Mouse (Mus musculus): ENCODE data around the gene Teddm3.
"Not testable (repeated sequence)": the region's sequence is repeated elsewhere in the genome, so short reads cannot be mapped to it uniquely, and the experiment has no call there.

Teddm3 gene

DNA sequence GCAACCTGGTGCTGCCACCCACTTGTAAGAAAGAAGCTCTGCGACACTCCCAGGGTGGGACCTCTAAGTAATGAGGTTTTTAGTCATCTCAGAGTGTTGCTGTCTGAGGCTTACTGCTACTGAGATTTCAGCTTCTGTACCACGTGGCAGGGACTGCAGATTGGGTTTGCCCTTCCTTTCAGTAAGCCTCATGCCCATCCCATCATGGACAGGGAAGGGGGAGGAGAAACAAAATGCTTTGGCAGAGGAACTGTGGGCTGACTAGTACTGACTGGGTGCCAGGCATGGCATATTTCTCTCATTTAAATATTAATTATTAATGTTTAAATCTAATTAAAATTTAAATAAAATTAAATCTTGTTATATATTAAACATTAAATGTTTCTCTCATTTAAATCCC, at the start of gene Teddm3:
Teddm3 (minus strand) TSS at position 101 of the 400 bp plus-strand sequence.
- DNase-seq (ENCODE audit: low read depth, low spot score) = not testable (repeated sequence)

GRCm38 (mm10) chr16:21202731-21203130, 48.9 kb upstream of the Teddm3 start:
- DNase-seq (ENCODE audit: low read depth, low spot score) = no peak

- DNase-seq (ENCODE audit: low read depth, low spot score) = no peak
Observed at GRCm38 (mm10) chr16:21199426-21199825, 45.6 kb upstream of the Teddm3 start.

DNA sequence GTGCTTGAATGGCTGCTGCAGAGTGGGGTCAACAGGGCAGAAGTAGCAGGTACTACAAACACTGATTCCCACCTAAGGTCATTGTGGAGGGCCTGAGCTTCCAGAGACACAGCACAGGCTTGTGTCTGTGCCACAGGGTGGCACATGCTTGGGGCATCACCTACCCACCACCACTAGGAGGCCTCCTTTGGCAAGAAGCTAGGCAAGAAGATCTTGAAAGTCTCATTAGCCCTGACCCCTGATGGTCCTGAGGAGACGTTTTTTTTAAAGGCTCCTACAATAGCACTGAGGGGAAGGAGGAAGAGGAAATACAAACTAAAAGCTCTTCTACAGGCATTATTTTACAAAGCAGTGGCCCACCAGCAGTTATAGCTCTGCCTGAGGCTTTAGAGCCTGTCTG, 44.7 kb upstream of the Teddm3 start:
- peak; percentile 67 for DNase-seq (ENCODE audit: low read depth, low spot score)

GRCm38 (mm10) chr16:21198006-21198405, 44.2 kb upstream of the Teddm3 start:
- no peak for DNase-seq (ENCODE audit: low read depth, low spot score)

- no peak for DNase-seq (ENCODE audit: low read depth, low spot score)
Observed at GRCm38 (mm10) chr16:21197542-21197941, 43.7 kb upstream of the Teddm3 start.

DNA sequence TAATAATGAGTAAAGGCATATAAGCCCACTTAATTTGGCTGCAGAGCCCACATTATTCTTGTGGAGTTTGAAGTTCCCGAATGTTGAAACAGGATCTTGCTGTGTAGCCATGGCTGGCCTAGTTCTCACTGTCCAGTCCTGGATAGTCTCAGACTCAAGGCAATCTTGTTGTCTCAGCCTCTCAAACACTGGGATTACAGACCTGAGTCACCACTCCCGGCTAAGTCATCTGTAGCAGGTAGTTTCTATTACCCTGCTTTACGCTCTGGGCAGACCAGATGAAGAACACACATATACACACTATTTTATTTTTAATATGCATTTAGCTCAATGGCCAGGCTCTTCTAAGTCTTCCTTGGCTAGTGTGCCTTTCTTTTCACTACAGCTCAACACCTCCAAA, 42.8 kb upstream of the Teddm3 start:
- DNase-seq (ENCODE audit: low read depth, low spot score) = no peak

DNA sequence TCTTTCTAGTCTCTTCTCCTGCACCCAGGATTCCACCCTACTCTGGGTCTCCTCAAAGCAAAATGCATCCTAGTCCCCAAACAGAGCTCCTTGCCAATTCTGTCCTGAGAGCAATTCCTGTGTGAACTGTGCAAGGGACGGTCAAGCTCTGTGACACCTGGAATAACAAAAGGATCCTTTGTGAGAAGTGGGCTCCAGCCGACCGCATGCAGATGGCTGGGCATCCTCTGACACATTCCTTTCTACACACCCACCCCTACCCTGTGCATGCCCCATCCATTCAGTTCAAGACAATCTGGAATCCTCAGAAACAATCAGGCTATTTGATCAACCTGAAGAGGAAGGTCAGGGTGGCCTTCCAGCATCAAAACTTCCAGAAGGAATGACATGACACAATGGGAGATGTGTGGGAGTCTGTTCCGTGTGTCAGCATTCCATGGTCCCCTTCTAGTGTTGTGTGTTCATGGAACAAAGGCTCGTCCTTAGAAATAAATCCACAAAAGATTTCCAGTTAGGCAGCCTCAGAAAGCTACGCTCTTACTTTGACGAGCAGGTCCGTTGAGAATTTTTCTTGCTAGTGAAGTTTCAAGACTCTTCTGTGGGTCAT, 41.6 kb upstream of the Teddm3 start:
- DNase-seq (ENCODE audit: low read depth, low spot score) = peak; percentile 81

GRCm38 (mm10) chr16:21194182-21194581, 40.4 kb upstream of the Teddm3 start:
- DNase-seq (ENCODE audit: low read depth, low spot score) = no peak

DNA sequence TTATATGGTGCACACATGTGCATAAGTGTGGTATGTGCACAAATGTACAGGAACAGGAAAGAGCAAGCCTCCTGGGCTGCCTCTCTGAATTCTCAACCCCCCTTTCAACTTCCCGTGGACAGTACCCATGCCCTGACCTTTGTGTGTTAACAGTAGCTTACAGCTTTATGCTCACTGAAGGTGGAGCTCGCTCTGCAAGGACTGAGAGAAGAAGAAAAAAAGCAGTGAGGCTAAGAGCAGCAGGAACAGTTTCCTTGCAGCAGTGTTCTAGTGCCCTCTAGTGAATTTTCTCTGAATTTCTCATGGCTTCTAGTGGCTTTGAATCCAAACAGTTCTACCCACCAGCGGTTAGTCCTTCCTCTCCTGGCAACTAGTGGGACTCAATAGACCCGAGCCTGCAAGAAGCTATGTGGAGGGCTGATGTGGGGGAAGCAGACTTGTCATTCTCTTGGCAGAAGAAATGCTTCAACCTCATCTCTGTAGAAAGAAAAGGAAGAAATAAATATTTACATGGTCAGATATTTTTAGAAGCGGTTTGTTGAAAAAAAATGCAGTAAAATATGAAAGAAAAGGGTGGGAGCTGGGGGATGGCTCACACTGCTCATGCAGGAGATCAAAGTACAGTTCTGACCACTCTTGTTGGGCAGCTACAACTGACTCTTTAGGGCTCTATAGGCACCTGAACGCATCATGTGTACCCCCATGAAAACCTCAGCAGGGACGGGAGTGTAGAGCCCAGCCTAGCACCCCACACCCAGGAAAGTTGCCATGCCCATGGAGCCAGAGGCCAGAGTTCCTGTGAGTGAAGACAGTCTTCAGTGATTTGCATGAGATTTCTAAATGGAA, 38.9 kb upstream of the Teddm3 start:
- DNase-seq (ENCODE audit: low read depth, low spot score) = peak; percentile 86

- DNase-seq (ENCODE audit: low read depth, low spot score) = no peak
Observed at GRCm38 (mm10) chr16:21191569-21191968, 37.8 kb upstream of the Teddm3 start.

DNA sequence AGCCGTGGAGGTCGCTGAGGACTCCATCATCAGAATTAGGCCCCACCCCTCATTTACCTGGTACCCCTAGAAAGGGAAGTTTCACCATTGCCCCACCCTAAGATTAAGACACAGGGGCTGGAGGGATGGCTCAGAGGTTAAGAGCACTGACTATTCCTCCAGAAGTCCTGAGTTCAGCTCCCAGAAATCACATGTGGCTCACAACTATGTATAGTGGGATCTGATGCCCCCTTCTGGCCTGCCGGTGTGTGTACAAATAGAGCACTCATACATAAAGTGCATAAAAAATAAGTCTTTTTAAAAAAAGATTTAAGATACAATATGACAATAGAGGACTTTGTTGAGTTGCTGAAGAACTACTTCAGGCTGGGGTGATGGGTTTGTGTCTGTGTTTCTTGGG, 34.5 kb upstream of the Teddm3 start:
- DNase-seq (ENCODE audit: low read depth, low spot score) = peak; percentile 54

DNA sequence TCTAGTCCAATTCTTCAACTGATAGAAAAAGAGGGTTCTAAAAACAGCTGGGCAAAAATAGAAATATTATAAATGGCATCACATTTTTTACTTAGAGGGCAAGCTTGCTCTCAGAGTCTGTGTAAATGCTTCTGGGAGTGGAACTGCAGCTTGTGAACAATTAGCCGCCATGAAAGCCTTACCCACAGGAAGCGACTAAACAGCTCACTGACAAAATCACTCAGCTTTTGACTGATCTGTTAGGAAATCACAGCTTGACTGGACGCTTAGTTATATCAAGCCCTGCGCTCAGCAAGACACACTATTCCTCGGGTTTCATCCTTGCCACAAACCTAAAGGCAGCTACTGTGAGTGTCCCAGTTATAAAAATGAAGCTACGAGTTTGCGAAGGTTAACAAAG, 33.8 kb upstream of the Teddm3 start:
- DNase-seq (ENCODE audit: low read depth, low spot score) = no peak

- peak; percentile 52 for DNase-seq (ENCODE audit: low read depth, low spot score)
Observed at GRCm38 (mm10) chr16:21184697-21185096, 30.9 kb upstream of the Teddm3 start.

DNA sequence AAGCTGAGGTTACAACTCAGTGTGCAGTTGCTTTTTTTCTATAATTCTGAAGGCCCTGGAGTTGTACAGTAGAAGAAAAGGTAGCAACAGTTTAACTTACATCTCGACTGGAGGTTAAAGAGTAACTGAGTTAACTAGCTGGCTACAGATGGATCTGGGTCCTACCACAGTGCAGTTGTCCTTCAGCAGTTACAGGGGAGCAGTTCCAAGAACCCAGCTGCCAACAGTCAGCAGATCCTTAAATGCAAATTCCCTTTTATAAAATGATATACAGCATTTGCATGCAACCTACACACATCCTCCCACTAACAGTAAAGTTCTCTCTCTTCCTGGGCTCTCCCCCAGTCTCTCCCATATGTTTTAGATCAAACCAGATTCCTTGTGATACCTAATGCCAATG, 28.3 kb upstream of the Teddm3 start:
- no peak for DNase-seq (ENCODE audit: low read depth, low spot score)

- peak; percentile 90 for DNase-seq (ENCODE audit: low read depth, low spot score)
Observed at GRCm38 (mm10) chr16:21175236-21175635, 21.4 kb upstream of the Teddm3 start.

DNA sequence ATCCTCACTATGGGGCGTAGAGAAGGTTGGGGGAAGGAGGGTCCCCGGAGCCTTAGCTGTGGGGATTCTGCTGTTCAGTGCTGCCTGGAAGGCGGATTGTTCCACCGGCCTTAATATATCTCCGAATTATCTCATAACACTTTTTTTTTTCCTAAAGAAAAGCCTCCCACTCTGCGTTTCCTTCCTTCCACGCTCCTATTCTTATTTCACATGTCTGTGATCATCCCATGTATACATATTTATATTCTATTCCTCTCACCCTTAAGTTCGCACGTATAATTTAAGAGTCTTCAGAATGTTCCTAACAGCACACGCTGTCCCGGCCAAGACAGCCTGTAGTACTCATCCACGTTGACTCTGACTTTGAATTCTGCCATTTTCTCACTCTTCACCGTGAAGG, 14.9 kb upstream of the Teddm3 start:
- DNase-seq (ENCODE audit: low read depth, low spot score) = no peak

DNA sequence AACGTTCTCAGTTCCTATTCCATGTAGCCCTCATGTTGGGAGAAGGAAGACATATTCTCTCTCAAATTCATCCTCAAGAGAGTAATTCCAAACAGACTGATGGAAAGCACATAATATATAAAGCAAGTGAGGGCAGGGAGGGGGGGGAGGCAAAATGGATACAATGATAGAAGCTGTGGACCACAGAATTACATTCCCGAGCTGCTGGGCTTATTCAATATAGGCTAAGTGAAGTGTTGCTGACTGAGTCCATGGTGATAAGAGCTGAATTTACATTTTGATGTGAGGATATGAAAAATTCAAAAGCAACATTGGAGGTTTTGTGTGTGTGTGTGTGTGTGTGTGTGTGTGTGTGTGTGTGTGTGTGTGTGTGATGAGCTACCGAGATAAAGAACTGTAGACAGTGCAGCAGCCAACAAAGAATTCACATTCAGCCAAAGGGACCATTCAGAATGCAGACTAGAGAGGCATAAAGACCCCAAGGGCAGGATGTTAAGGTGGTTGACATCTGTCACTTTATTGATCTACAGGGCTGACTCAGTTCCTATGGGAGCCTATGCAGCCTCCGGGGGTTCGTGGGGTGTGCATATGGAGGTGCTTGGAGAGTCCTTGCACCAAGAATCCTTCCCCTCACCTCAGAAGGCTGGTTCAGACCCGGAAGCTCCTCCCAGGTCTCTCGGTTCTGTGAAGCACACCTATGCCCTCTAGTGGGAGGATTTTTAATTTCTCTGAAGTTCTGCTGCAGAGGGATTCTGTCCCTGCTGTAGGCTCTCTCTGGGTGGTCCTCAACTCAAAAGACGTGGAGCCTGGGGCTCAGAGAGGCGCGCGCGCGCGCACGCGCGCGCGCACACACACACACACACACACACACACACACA, 11.8 kb upstream of the Teddm3 start:
- DNase-seq (ENCODE audit: low read depth, low spot score) = not testable (repeated sequence)

DNA sequence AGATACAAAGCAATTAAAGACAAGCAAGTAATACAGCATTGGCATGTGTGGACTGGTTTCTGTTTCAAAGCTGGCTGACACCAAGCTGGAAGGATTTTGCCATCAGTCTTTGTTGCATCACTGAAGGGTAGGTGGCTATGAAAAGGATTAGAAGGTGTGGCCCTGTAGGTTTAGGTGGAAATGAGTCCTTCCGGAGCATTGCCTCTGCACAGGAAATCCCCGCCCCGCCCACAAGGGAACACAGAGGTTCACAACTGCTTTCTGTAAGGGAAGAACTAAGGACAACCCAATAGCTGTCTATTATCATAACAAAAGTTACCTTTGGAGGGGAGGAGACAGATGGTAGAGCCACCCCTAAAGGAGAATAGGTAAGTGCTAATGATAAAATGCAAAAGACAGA, 9.6 kb upstream of the Teddm3 start:
- peak; percentile 99 for DNase-seq (ENCODE audit: low read depth, low spot score)

DNA sequence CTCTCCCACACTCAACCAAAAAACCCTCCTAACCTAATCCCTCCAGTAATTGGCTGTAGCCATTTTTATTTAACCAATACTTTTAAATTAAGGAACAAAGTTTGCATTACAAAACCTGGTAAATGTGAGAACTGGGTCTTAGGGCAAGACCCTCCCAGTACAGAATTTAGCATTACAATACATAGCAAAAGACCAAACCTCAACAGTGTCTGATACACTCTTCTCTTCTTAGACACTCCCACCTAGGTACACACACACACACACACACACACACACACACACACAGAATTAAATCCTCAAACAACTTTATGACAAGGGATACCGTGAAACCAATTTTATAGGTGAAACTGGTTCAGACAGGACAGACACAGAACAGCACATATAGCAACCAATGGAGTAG, 5.4 kb upstream of the Teddm3 start:
- DNase-seq (ENCODE audit: low read depth, low spot score) = peak; percentile 63

GRCm38 (mm10) chr16:21156261-21156660, 2.5 kb upstream of the Teddm3 start:
- DNase-seq (ENCODE audit: low read depth, low spot score) = peak; percentile 70

All from R1 (cell line).